14 mouse cellular contexts compared by ENCODE assay signal in genomic region chr9:25028305-25028704, GRCm38 (mm10).
DNase-seq lines count a peak whose midpoint lies in the region; ATAC-seq and TF ChIP-seq lines count a peak whose summit lies in the region.
"Had no signal": no experiment of that assay in that cellular context is flagged by ENCODE, and none has a peak within 500 bp of the region (broad histone marks: within the 10 kb centered on the region; RNA-seq: fewer than 3 reads in every experiment).

No protein-coding gene starts in this region.

- no peak for ATAC-seq in megakaryocyte-erythroid progenitor cell, adult 5-6 weeks (replicated peaks; ENCODE audit: low FRiP score, low TSS enrichment, poor library complexity, severe bottlenecking)
- ATAC-seq: inflammation-experienced regulatory T-cells, adult 6 months; liver, embryonic 12.5 days had no signal

- no peak for TF ChIP-seq CTCF in left cerebral cortex, adult 2 months (IDR thresholded peaks at IDR 0.05)
- TF ChIP-seq CTCF in layer of hippocampus, adult 2 months (conservative IDR thresholded peaks at IDR 0.05) = no peak

- no peak overlapping the region for H3K27ac ChIP-seq in left cerebral cortex, adult 2 months
- H3K27ac ChIP-seq in layer of hippocampus, adult 2 months = no peak overlapping the region
- H3K27ac ChIP-seq: forebrain, embryonic 12.5 days; hindbrain, embryonic 13.5 days; liver, embryonic 12.5 days; midbrain, embryonic 15.5 days had no signal

- DNase-seq in left cerebral cortex, adult 18-20 months (ENCODE audit: low spot score in 2 of 2) = peak; percentile 9 to 17
- no peak for DNase-seq in left cerebral cortex, adult 2 months (ENCODE audit: extremely low spot score in 1 of 2, low spot score in 2 of 2)
- peak; percentile 36 to 53 for DNase-seq in layer of hippocampus, adult 2 months (ENCODE audit: low spot score in 2 of 2)
- DNase-seq in left cerebral cortex, adult 9 months (ENCODE audit: low spot score in 2 of 2) = peak; percentile 25 to 46
- DNase-seq in gastrocnemius, postnatal 4 days (ENCODE audit: low spot score in 2 of 2) = no peak
- no peak for DNase-seq in liver
- DNase-seq: gastrocnemius, postnatal 25 days had no signal

- intact Hi-C loops in left cerebral cortex, adult 2 months (cut with DNase I) = loop anchor here (5.0 kb wide), 2 partner anchors 266 to 331 kb away; partner anchors contain the start of gene Dpy19l2

- H3K4me3 ChIP-seq in left cerebral cortex, adult 2 months = no peak overlapping the region
- no peak overlapping the region for H3K4me3 ChIP-seq in layer of hippocampus, adult 2 months
- H3K4me3 ChIP-seq: forebrain, embryonic 12.5 days; hindbrain, embryonic 13.5 days; liver, embryonic 12.5 days; megakaryocyte, embryonic 14.5 days; midbrain, embryonic 15.5 days had no signal

Comparison
In these comparisons a context has a peak if more than half of its experiments do, and no peak if none do; other contexts are left out.
1. DNase-seq: peak in left cerebral cortex, adult 18-20 months (2 of 2), layer of hippocampus, adult 2 months (2 of 2) and left cerebral cortex, adult 9 months (2 of 2); none in left cerebral cortex, adult 2 months (0 of 2), gastrocnemius, postnatal 4 days (0 of 2) and liver (single experiment).